Mouse (Mus musculus): Measurements from ENCODE around the gene Gm10428. TPM values are rescaled to one million over a fixed set of nuclear protein-coding genes. Genes with fewer than 3 reads are reported as not detected.
"Not testable (repeated sequence)": the region's sequence is repeated elsewhere in the genome, so short reads cannot be mapped to it uniquely, and the experiment has no call there.

Gene Gm10428
- total RNA-seq (2021), result not detected
- long read RNA-seq, experiment 1, result 0 reads
- long read RNA-seq, experiment 2, result 0 reads

DNA sequence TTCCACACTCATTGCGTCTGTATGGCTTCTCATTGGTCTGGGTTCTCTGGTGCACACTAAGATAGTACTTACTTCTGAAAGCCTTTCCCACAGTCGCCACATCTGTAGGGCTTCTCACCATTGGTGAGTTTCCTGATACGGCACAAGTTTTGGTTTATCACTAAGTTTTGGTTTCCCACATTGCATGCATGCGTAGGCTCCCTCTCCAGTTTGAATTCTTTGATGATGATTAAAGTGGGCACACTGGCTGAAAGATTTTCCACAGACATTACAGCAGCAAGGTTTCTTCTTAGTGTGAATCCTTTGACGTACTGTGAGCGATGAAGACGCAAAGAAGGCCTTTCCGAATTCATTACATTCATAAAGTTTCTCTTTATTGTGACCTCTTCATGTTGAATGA lies at the start of gene Gm10428:
Gm10428 (plus strand) TSS at position 321 of the 400 bp plus-strand sequence.
- no peak for DNase-seq

DNA sequence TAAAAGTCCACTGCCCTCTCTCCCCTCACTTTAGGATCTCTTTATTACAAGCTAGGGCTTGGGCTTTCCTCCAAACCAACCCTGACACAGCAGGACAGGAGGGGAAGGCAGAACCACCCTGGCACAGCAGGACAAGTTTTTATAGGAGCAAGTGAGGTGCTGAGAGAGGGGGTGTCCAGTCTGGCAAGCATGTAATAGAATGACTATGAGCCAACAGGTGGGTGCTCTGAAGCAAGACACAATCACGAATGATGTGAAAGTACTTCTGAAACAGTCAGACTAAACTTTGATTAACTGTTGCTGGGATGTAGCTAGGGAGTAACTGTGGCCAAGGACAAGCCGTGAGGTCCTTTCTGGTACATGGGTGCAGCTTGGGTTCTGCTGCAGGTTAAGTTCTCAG lies 46.8 kb upstream of the Gm10428 start:
- DNase-seq, result no peak

GRCm38 (mm10) chr11:62708252-62708651 lies 44.6 kb upstream of the Gm10428 start:
- DNase-seq, result no peak

DNA sequence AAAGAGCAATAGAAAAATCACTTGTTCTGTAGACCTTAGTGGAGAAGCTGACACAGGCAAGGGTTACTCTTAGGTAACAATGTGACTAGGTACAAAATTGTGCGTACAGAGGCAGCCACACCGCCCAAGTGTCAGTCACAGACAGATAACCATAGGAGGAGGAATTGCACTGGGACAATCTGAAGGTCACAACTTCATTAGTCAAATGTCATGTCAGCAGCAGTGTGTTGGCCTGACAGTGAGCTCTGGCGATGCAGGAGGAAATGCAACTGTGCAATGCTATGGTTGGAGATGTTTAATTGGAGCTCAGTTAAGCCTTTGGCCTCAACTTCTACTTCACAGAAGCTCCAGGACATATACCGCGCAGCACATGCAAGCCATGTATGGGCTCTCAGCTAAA lies 42.2 kb upstream of the Gm10428 start:
- peak; percentile 12 to 26 for DNase-seq

- no peak for DNase-seq
These were observed 24.6 kb upstream of the Gm10428 start for GRCm38 (mm10) chr11:62728276-62728675.

DNA sequence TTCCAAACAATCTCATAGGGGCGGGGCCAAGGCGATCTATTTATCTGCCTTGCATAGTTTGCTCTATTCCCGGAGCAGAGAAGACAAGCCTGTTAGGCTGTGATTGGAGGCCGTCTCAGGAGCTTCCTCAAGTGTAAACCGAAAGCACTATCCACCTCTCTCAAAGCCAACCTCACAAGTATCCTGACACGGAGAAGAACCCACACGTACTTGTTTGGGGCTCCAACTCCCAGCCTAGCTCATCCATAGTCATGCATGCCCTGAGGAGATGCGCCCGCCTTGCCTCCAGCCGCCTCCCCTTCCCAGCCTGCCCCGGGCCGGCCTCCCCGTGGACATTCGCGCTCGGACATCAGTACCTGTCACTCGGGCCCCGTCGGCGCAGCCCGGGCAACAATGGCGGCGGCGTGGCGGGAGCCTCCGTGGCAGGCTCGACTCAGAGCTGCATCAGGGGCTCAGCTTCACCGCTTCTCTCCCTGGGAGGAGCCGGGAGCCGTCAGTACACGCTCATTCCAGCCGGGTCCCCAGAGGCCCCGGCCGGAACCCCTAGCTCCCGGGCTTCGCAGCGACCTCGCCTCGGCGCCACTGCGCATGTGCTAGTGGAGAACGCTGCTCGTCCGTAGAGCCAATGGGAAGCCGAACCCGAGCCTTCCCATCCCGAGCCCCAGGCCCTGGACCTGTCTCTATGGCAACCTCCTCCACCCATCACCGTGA lies 21.4 kb upstream of the Gm10428 start, which contains the start of gene Zfp287:
Zfp287 (minus strand) TSS at position 595 of the 711 bp plus-strand sequence.
- DNase-seq, result peak; percentile 91 to 93

DNA sequence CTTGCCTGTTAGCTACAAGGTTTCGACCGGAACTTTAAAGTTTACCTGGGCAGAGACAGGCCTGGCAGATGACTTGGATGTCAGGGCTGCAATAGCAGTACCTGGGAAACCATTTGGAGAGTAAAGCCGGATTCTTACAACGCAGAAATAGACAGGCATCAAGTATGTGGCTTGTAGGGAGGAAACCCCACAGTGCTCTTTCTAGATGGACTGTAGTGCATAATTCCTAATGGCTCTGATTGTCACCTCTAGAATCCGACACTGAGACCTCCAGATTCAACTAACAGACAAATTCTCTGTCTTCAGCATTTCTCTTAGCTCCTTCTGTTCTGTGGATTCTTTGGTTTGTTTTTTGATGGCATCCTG lies 20.9 kb upstream of the Gm10428 start:
- DNase-seq, result no peak

- DNase-seq, result no peak
These were observed 20.2 kb upstream of the Gm10428 start for GRCm38 (mm10) chr11:62732665-62733064.

GRCm38 (mm10) chr11:62741186-62741585 lies 11.7 kb upstream of the Gm10428 start:
- DNase-seq, result no peak

- no peak for DNase-seq
These were observed 10.5 kb upstream of the Gm10428 start for GRCm38 (mm10) chr11:62742261-62742957.

GRCm38 (mm10) chr11:62744103-62744502 lies 8.8 kb upstream of the Gm10428 start:
- peak; percentile 71 to 77 for DNase-seq

GRCm38 (mm10) chr11:62746001-62746533 lies 6.8 kb upstream of the Gm10428 start:
- peak; percentile 82 to 86 for DNase-seq

- no peak for DNase-seq
These were observed 5.7 kb upstream of the Gm10428 start for GRCm38 (mm10) chr11:62747227-62747626.

DNA sequence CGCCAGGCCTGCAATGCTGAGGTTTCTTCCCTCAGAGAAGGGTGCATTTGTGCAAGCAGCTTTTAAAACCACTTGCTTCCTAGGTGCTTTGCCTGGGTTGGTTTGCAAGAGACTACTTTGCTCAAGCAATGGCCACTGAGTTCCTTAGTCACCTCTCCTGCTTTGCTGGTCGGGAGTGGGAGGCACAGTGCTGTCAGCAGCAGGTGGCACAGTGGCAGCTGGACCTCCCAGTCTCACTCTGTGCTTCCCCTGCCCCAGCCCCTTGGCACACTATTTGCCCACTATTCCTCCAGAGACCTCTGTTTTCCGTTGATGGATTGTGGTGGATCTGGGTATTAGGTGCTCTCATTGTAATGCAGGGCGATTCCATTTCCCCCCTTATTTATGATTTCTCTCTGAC lies 4.8 kb upstream of the Gm10428 start:
- no peak for DNase-seq

DNA sequence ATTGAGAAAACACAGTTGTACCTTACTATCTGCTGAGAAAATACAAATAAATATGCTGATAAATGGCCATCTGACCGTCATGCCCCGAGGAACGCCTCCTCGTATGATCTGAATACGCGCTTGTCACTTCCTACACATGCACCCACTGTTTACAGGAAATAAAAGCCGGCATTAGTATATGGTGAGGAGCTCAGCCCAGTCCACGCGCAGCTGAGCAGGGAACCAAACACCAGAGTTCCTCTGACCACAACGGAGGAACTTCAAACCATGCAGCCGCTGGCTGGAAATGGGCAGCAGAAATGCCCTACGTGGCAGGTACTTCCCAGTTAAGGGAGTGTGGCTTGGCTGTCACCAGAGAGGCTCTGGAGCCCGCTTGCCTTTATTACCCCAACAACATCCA lies 3.5 kb upstream of the Gm10428 start:
- not testable (repeated sequence) for DNase-seq

- DNase-seq, result no peak
These were observed 709 bp upstream of the Gm10428 start for GRCm38 (mm10) chr11:62752191-62752590.

GRCm38 (mm10) chr11:62756456-62757142 lies 3.7 kb downstream of the Gm10428 start:
- DNase-seq, result peak; percentile 97 to 98

- DNase-seq, result no peak
These were observed 4.2 kb downstream of the Gm10428 start for GRCm38 (mm10) chr11:62757143-62757507.

- DNase-seq, result no peak
These were observed 5.0 kb downstream of the Gm10428 start for GRCm38 (mm10) chr11:62757906-62758305.

- DNase-seq, result no peak
These were observed 5.6 kb downstream of the Gm10428 start for GRCm38 (mm10) chr11:62758491-62758890.

DNA sequence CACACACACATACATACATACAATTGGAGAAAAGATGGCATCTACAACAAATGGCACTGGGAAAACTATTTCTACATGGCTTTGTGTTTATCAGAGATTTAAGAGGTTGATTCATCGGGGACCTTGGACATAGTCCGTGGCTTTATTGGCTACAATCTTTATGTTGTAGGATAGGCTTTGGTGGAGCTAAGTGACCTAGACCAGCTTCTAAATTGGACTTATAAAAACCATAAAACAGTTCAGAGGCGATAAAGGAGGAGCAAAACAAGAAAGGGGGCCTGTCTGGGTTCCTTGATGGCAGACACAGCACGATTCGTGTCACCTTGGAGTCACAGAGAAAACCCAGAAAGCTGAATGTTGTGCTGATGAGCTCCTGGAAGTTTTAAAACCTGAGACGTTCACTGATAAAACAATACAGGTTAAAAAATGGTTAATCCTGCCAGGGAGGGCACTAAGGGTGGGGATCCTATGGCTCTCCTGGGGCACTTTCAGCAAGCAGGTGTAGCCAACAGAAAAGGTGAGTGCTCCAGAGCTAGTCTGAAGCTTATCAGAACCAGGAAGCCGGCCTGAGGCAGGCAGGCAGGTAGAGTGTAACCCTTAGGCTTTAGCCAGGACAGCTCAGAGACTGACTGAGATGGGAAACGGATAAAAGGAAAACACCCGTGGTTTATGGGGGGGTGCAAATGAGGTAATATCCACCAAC lies 8.0 kb downstream of the Gm10428 start:
- DNase-seq, result no peak

GRCm38 (mm10) chr11:62776510-62776909 lies 23.6 kb downstream of the Gm10428 start:
- DNase-seq, result no peak

Data from adrenal gland, postnatal 36 days (tissue).